Mouse (Mus musculus) forebrain, embryonic 11.5 days (tissue): ENCODE results near the gene Mpv17l2. TPM values are rescaled to one million over a fixed set of nuclear protein-coding genes. Genes with fewer than 3 reads are reported as not detected.
A peak's percentile ranks its signal among the peaks of the same experiment; 100 is the strongest.

ENCODE experiments used
- ATAC-seq: fragments of 200-750 bp; cut with Nextera tagmentation; replicated peaks from 2 replicates; pipeline ENCODE4 v1.8.0; 2017; ENCODE audit warnings: moderate TSS enrichment; ENCODE audit not compliant: low FRiP score
- DNase-seq: peaks from one replicate; pipeline ENCODE4 v3.0.0-alpha.2; 2017; ENCODE audit warnings: low spot score
- H3K27ac ChIP-seq: fragments of 300-500 bp; sonication (generic); 2 replicates; pipeline ENCODE4 v1.5.1; 2014; ENCODE audit warnings: low read depth, low read length
- H3K27me3 ChIP-seq: fragments of 300-500 bp; sonication (generic); 2 replicates; pipeline ENCODE4 v1.6.1; 2014; ENCODE audit warnings: mild to moderate bottlenecking, low read length, mixed read lengths; ENCODE audit not compliant: control insufficient read depth, insufficient read depth
- H3K36me3 ChIP-seq: fragments of 300-500 bp; sonication (generic); 2 replicates; pipeline ENCODE4 v1.6.1; 2014; ENCODE audit warnings: mild to moderate bottlenecking, low read length, moderate library complexity, mixed read lengths; ENCODE audit not compliant: control insufficient read depth, insufficient read depth
- H3K4me1 ChIP-seq: fragments of 300-500 bp; sonication (generic); replicated peaks from 2 replicates; pipeline ENCODE4 v1.6.1; 2014; ENCODE audit warnings: low read length, mixed read lengths; ENCODE audit not compliant: control insufficient read depth, insufficient read depth
- H3K4me2 ChIP-seq: fragments of 300-500 bp; sonication (generic); 2 replicates; pipeline ENCODE4 v1.6.1; 2014; ENCODE audit warnings: low read depth, mild to moderate bottlenecking, low read length, moderate library complexity, mixed read lengths; ENCODE audit not compliant: severe bottlenecking
- H3K4me3 ChIP-seq: fragments of 300-500 bp; sonication (generic); 2 replicates; pipeline ENCODE4 v1.5.1; 2014; ENCODE audit warnings: low read depth, low read length
- H3K9ac ChIP-seq: fragments of 300-500 bp; sonication (generic); 2 replicates; pipeline ENCODE4 v1.6.1; 2014; ENCODE audit warnings: low read length
- H3K9me3 ChIP-seq: fragments of 300-500 bp; sonication (generic); 2 replicates; pipeline ENCODE4 v1.6.1; 2016; ENCODE audit warnings: low read length, mixed read lengths; ENCODE audit not compliant: control insufficient read depth
- WGBS: fragments of 180-500 bp; shearing (Covaris S2); extraction: QIAGEN DNeasy Blood & Tissue Kit; methylation state at CpG from one replicate; pipeline ENCODE4 v1.1.7; 2014; 5-methylcytosine and 5-hydroxymethylcytosine counted together
- polyA plus RNA-seq: library from polyadenylated mRNA; unstranded; fragments of >200 nt; fragmentation: Nextera tagmentation; extraction: Ambion mirVana; gene quantifications from 2 replicates; pipeline ENCODE4 v1.2.1, GENCODE M21; 2014

The Mpv17l2 gene
- polyA plus RNA-seq, 1 experiment from 2014 or later, result 31.0 TPM

GRCm38 (mm10) chr8:70754043-70754870 is 6.5 kb downstream of the Mpv17l2 start, which contains the start of gene Rab3a:
Rab3a (plus strand) TSS chr8:70754679.
- Histone ChIP-seq H3K9me3 (no peaks in the 10 kb centered on the region), H3K4me1 (no peaks in the 10 kb centered on the region; the same call in 1 of the 2 replicates), H3K4me2 (peak within 1 kb of the TSS; percentile 78), H3K27ac (no peak within 1 kb of the TSS; the same call in 1 of the 2 replicates), H3K4me3 (peak within 1 kb of the TSS; percentile 59), H3K9ac (peak within 1 kb of the TSS; percentile 67), H3K27me3 (no peaks in the 10 kb centered on the region), H3K36me3 (no peaks in the 10 kb centered on the region)
- peak; percentile 97 for ATAC-seq
- 8% methylated on average over 37 of the region's 37 CpGs for WGBS
- peak; percentile 98 for DNase-seq

GRCm38 (mm10) chr8:70753151-70753550 is 7.6 kb downstream of the Mpv17l2 start:
- DNase-seq, result peak; percentile 64
- H3K27ac ChIP-seq, result no peak overlapping the region
- no peaks in the 10 kb centered on the region for H3K4me1 ChIP-seq
- H3K9me3 ChIP-seq, result no peaks in the 10 kb centered on the region
- no peaks in the 10 kb centered on the region for H3K27me3 ChIP-seq
- 34% methylated on average over 21 of the region's 21 CpGs for WGBS
- H3K9ac ChIP-seq, result no peak overlapping the region; the same call in 1 of the 2 replicates
- H3K4me2 ChIP-seq, result no peak overlapping the region
- H3K4me3 ChIP-seq, result no peak overlapping the region
- ATAC-seq, result no peak
- H3K36me3 ChIP-seq, result no peaks in the 10 kb centered on the region

GRCm38 (mm10) chr8:70752000-70752764 is 8.6 kb downstream of the Mpv17l2 start:
- H3K9me3 ChIP-seq, result no peaks in the 10 kb centered on the region
- H3K4me2 ChIP-seq, result no peak overlapping the region
- H3K27ac ChIP-seq, result no peak overlapping the region
- H3K36me3 ChIP-seq, result no peaks in the 10 kb centered on the region
- no peaks in the 10 kb centered on the region for H3K4me1 ChIP-seq
- no peak for ATAC-seq
- H3K27me3 ChIP-seq, result 0 out of 2 replicates have a peak, but pooled peaks cover under 1% of the 10 kb centered on the region
- no peak overlapping the region for H3K9ac ChIP-seq
- DNase-seq, result peak; percentile 83
- WGBS, result 44% methylated on average over 11 of the region's 11 CpGs
- no peak overlapping the region for H3K4me3 ChIP-seq

GRCm38 (mm10) chr8:70750128-70750680 is 10.5 kb downstream of the Mpv17l2 start:
- no peak overlapping the region for H3K4me3 ChIP-seq
- WGBS, result 87% methylated on average over 13 of the region's 13 CpGs
- H3K27ac ChIP-seq, result no peak overlapping the region
- no peaks in the 10 kb centered on the region for H3K4me1 ChIP-seq
- DNase-seq, result peak; percentile 42
- H3K9ac ChIP-seq, result no peak overlapping the region
- no peaks in the 10 kb centered on the region for H3K36me3 ChIP-seq
- H3K9me3 ChIP-seq, result no peaks in the 10 kb centered on the region
- peaks cover 11% of the 10 kb centered on the region for H3K27me3 ChIP-seq
- no peak overlapping the region for H3K4me2 ChIP-seq
- ATAC-seq, result no peak

- H3K4me3 ChIP-seq, result no peak overlapping the region
- ATAC-seq (no peak), DNase-seq (peak; percentile 53)
- H3K27me3 ChIP-seq, result peaks cover 20% of the 10 kb centered on the region
- no peaks in the 10 kb centered on the region for H3K36me3 ChIP-seq
- 80% methylated on average over 19 of the region's 19 CpGs for WGBS
- H3K4me2 ChIP-seq, result no peak overlapping the region
- H3K9me3 ChIP-seq, result no peaks in the 10 kb centered on the region
- peaks cover 2% of the 10 kb centered on the region; the same call in 1 of the 2 replicates for H3K4me1 ChIP-seq
- no peak overlapping the region for H3K27ac ChIP-seq
- no peak overlapping the region for H3K9ac ChIP-seq
These were observed 11.6 kb downstream of the Mpv17l2 start for GRCm38 (mm10) chr8:70749097-70749674.

GRCm38 (mm10) chr8:70748246-70749096 is 12.3 kb downstream of the Mpv17l2 start:
- Histone ChIP-seq H3K27me3 (peaks cover 27% of the 10 kb centered on the region), H3K4me2 (no peak overlapping the region), H3K4me1 (peaks cover 3% of the 10 kb centered on the region; the same call in 1 of the 2 replicates), H3K9me3 (no peaks in the 10 kb centered on the region), H3K4me3 (no peak overlapping the region), H3K27ac (no peak overlapping the region), H3K9ac (no peak overlapping the region), H3K36me3 (no peaks in the 10 kb centered on the region)
- ATAC-seq, result no peak
- 88% methylated on average over 23 of the region's 23 CpGs for WGBS
- DNase-seq, result peak; percentile 44

- 90% methylated on average over 18 of the region's 18 CpGs for WGBS
- Histone ChIP-seq H3K9ac (no peak overlapping the region), H3K27ac (no peak overlapping the region), H3K4me2 (no peak overlapping the region), H3K27me3 (peaks cover 38% of the 10 kb centered on the region), H3K4me1 (peaks cover 3% of the 10 kb centered on the region; the same call in 1 of the 2 replicates), H3K4me3 (no peak overlapping the region), H3K36me3 (no peaks in the 10 kb centered on the region), H3K9me3 (no peaks in the 10 kb centered on the region)
- ATAC-seq, result no peak
- DNase-seq, result peak; percentile 47
These were observed 13.4 kb downstream of the Mpv17l2 start for GRCm38 (mm10) chr8:70747211-70747890.
